Mouse (Mus musculus): ENCODE results near the gene S100a2. TPM values are rescaled to one million over a fixed set of nuclear protein-coding genes. Genes with fewer than 3 reads are reported as not detected.

S100a2 gene
- polyA plus RNA-seq, 1 experiment: not detected

GRCm38 (mm10) chr3:90613461-90614147 is 23.6 kb downstream of the S100a2 start:
- H3K27ac ChIP-seq (ENCODE audit: control insufficient read depth, insufficient read depth, low read depth, low read length, poor library complexity): peak overlapping the region; percentile 55
- WGBS: 26% methylated on average over 7 of the region's 7 CpGs
- H3K4me3 ChIP-seq (replicated peaks; ENCODE audit: control insufficient read depth, low read depth, low read length): peak overlapping the region; percentile 75
- TF ChIP-seq CTCF (IDR thresholded peaks at IDR 0.05; ENCODE audit: control insufficient read depth, insufficient read depth, low read length) (no peak), POLR2A (IDR thresholded peaks at IDR 0.05; ENCODE audit: borderline replicate concordance, control insufficient read depth, low read depth, low read length) (no peak)
- peaks cover 3% of the 10 kb centered on the region for H3K4me1 ChIP-seq (ENCODE audit: control insufficient read depth, insufficient read depth, low read length)

GRCm38 (mm10) chr3:90614148-90614530 is 24.1 kb downstream of the S100a2 start:
- H3K4me1 ChIP-seq (ENCODE audit: control insufficient read depth, insufficient read depth, low read length): peaks cover 1% of the 10 kb centered on the region; the same call in 1 of the 2 replicates
- peak overlapping the region; percentile 75 for H3K4me3 ChIP-seq (replicated peaks; ENCODE audit: control insufficient read depth, low read depth, low read length)
- peak overlapping the region; percentile 55; the same call in 1 of the 2 replicates for H3K27ac ChIP-seq (ENCODE audit: control insufficient read depth, insufficient read depth, low read depth, low read length, poor library complexity)
- no peak for TF ChIP-seq CTCF (IDR thresholded peaks at IDR 0.05; ENCODE audit: control insufficient read depth, insufficient read depth, low read length)
- TF ChIP-seq POLR2A (IDR thresholded peaks at IDR 0.05; ENCODE audit: borderline replicate concordance, control insufficient read depth, low read depth, low read length): no peak
- WGBS: 60% methylated on average over 6 of the region's 6 CpGs

- H3K4me3 ChIP-seq (replicated peaks; ENCODE audit: control insufficient read depth, low read depth, low read length): peak overlapping the region; percentile 63
- TF ChIP-seq POLR2A (IDR thresholded peaks at IDR 0.05; ENCODE audit: borderline replicate concordance, control insufficient read depth, low read depth, low read length) (no peak), CTCF (IDR thresholded peaks at IDR 0.05; ENCODE audit: control insufficient read depth, insufficient read depth, low read length) (no peak)
- H3K27ac ChIP-seq (ENCODE audit: control insufficient read depth, insufficient read depth, low read depth, low read length, poor library complexity): peak overlapping the region; percentile 9; the same call in 1 of the 2 replicates
- WGBS: 71% methylated on average over 11 of the region's 11 CpGs
- peaks cover 1% of the 10 kb centered on the region; the same call in 1 of the 2 replicates for H3K4me1 ChIP-seq (ENCODE audit: control insufficient read depth, insufficient read depth, low read length)
Observed at GRCm38 (mm10) chr3:90614611-90615251, 24.7 kb downstream of the S100a2 start.

- under 1% methylated on average over 7 of the region's 7 CpGs for WGBS
- TF ChIP-seq CTCF (IDR thresholded peaks at IDR 0.05; ENCODE audit: control insufficient read depth, insufficient read depth, low read length) (peak; percentile 81), POLR2A (IDR thresholded peaks at IDR 0.05; ENCODE audit: borderline replicate concordance, control insufficient read depth, low read depth, low read length) (no peak)
Observed at GRCm38 (mm10) chr3:90615415-90615814, 25.4 kb downstream of the S100a2 start.

GRCm38 (mm10) chr3:90615911-90616310 is 25.9 kb downstream of the S100a2 start:
- 67% methylated on average over 1 of the region's 1 CpGs for WGBS
- Histone ChIP-seq H3K27ac (ENCODE audit: control insufficient read depth, insufficient read depth, low read depth, low read length, poor library complexity) (no peak overlapping the region), H3K4me1 (ENCODE audit: control insufficient read depth, insufficient read depth, low read length) (peaks cover 1% of the 10 kb centered on the region; the same call in 1 of the 2 replicates), H3K4me3 (replicated peaks; ENCODE audit: control insufficient read depth, low read depth, low read length) (no peak overlapping the region)
- TF ChIP-seq POLR2A (IDR thresholded peaks at IDR 0.05; ENCODE audit: borderline replicate concordance, control insufficient read depth, low read depth, low read length) (no peak), CTCF (IDR thresholded peaks at IDR 0.05; ENCODE audit: control insufficient read depth, insufficient read depth, low read length) (no peak)

More at GRCm38 (mm10) chr3:90615415-90615814, 25.4 kb downstream of the S100a2 start:
- Histone ChIP-seq H3K4me1 (ENCODE audit: control insufficient read depth, insufficient read depth, low read length) (peaks cover 1% of the 10 kb centered on the region; the same call in 1 of the 2 replicates), H3K4me3 (replicated peaks; ENCODE audit: control insufficient read depth, low read depth, low read length) (peak overlapping the region; percentile 63), H3K27ac (ENCODE audit: control insufficient read depth, insufficient read depth, low read depth, low read length, poor library complexity) (no peak overlapping the region)

- TF ChIP-seq CTCF (IDR thresholded peaks at IDR 0.05; ENCODE audit: control insufficient read depth, insufficient read depth, low read length) (peak; percentile 35; the same call in 1 of the 2 replicates), POLR2A (IDR thresholded peaks at IDR 0.05; ENCODE audit: borderline replicate concordance, control insufficient read depth, low read depth, low read length) (no peak)
- peaks cover 1% of the 10 kb centered on the region; the same call in 1 of the 2 replicates for H3K4me1 ChIP-seq (ENCODE audit: control insufficient read depth, insufficient read depth, low read length)
- no peak overlapping the region for H3K4me3 ChIP-seq (replicated peaks; ENCODE audit: control insufficient read depth, low read depth, low read length)
- H3K27ac ChIP-seq (ENCODE audit: control insufficient read depth, insufficient read depth, low read depth, low read length, poor library complexity): no peak overlapping the region
- 16% methylated on average over 1 of the region's 1 CpGs for WGBS
Observed at GRCm38 (mm10) chr3:90617586-90617985, 27.5 kb downstream of the S100a2 start.

- 21% methylated on average over 7 of the region's 7 CpGs for WGBS
- TF ChIP-seq CTCF (IDR thresholded peaks at IDR 0.05; ENCODE audit: control insufficient read depth, insufficient read depth, low read length) (no peak), POLR2A (IDR thresholded peaks at IDR 0.05; ENCODE audit: borderline replicate concordance, control insufficient read depth, low read depth, low read length) (no peak)
- Histone ChIP-seq H3K27ac (ENCODE audit: control insufficient read depth, insufficient read depth, low read depth, low read length, poor library complexity) (no peak overlapping the region; the same call in 1 of the 2 replicates), H3K4me1 (ENCODE audit: control insufficient read depth, insufficient read depth, low read length) (peaks cover 3% of the 10 kb centered on the region; the same call in 1 of the 2 replicates), H3K4me3 (replicated peaks; ENCODE audit: control insufficient read depth, low read depth, low read length) (no peak overlapping the region)
Observed at GRCm38 (mm10) chr3:90621552-90621951, 31.5 kb downstream of the S100a2 start.

GRCm38 (mm10) chr3:90623435-90624071 is 33.5 kb downstream of the S100a2 start:
- Histone ChIP-seq H3K4me3 (replicated peaks; ENCODE audit: control insufficient read depth, low read depth, low read length) (no peak overlapping the region), H3K27ac (ENCODE audit: control insufficient read depth, insufficient read depth, low read depth, low read length, poor library complexity) (no peak overlapping the region), H3K4me1 (ENCODE audit: control insufficient read depth, insufficient read depth, low read length) (peaks cover 3% of the 10 kb centered on the region; the same call in 1 of the 2 replicates)
- no peak for TF ChIP-seq CTCF (IDR thresholded peaks at IDR 0.05; ENCODE audit: control insufficient read depth, insufficient read depth, low read length)
- no peak for TF ChIP-seq POLR2A (IDR thresholded peaks at IDR 0.05; ENCODE audit: borderline replicate concordance, control insufficient read depth, low read depth, low read length)
- WGBS: 40% methylated on average over 2 of the region's 2 CpGs

Data from bone marrow, adult 2 months (tissue).